Mouse (Mus musculus): ENCODE results near the gene Abhd14b.

- TF ChIP-seq ELF1 (IDR thresholded peaks at IDR 0.05; ENCODE audit: low read depth, low read length) (no peak), POLR2A (IDR thresholded peaks at IDR 0.05; ENCODE audit: control insufficient read depth in 1 of 2, insufficient read depth in 1 of 2, low read depth in 1 of 2, low read length in 2 of 2, poor library complexity in 1 of 2) (no peak), EP300 (IDR thresholded peaks at IDR 0.05; ENCODE audit: low read depth in 1 of 2, low read length in 2 of 2) (no peak), KAT2A (conservative IDR thresholded peaks at IDR 0.05; ENCODE audit: low read depth, low read length) (no peak), CTCF (IDR thresholded peaks at IDR 0.05 in 2 of 3, conservative IDR thresholded peaks at IDR 0.05 in 1 of 3; ENCODE audit: control insufficient read depth in 1 of 3, insufficient read depth in 1 of 3, low read depth in 2 of 3, low read length in 3 of 3, poor library complexity in 1 of 3, severe bottlenecking in 1 of 3) (no peak), TBP (IDR thresholded peaks at IDR 0.05; ENCODE audit: low read depth, low read length) (no peak), ZMIZ1 (IDR thresholded peaks at IDR 0.05; ENCODE audit: low read depth, low read length) (no peak), POLR2AphosphoS5 (IDR thresholded peaks at IDR 0.05; ENCODE audit: borderline replicate concordance, low read depth, low read length) (no peak)
Observed at GRCm38 (mm10) chr9:106452821-106453220, 5.6 kb downstream of the Abhd14b start.

All from MEL (cell line).